Mouse (Mus musculus): Measurements from ENCODE around the gene Il11. TPM values are rescaled to one million over a fixed set of nuclear protein-coding genes. Genes with fewer than 3 reads are reported as not detected.
"Not testable (repeated sequence)": the region's sequence is repeated elsewhere in the genome, so short reads cannot be mapped to it uniquely, and the experiment has no call there.

Il11 gene
- total RNA-seq (2021), result under 1 TPM in 1 of 2 experiments, not detected in 1; 0.12 TPM
- long read RNA-seq, experiment 1, result 0 reads
- long read RNA-seq, experiment 2, result 0 reads

DNA sequence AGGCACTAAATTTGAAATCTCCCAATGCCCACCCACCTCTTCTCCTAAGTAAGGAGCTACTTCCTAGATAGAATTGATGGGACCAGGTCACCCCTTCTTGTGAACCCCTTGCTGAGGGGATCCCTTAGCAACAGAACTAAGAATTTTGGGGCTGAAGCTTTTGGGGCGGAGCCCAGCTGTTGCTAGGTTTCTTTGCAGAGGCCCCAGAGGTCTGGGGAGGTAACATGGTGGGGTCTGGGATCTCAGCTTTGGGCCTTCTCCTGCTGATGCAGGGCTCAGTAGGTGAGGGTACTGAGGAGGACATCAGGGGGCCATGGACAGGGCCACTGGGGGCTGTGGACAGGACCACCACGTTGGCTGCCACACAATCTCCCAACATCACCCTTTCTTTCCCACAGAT is at the start of gene Il11, which contains the start of gene Tmem190:
Gene Il11 (minus strand): TSS at position 101 of the 400 bp plus-strand sequence.
Gene Tmem190 (plus strand): TSS at position 179 of the 400 bp plus-strand sequence.
- intact Hi-C loops (cut with DNase I), result no loop called here
- no peak for DNase-seq

DNA sequence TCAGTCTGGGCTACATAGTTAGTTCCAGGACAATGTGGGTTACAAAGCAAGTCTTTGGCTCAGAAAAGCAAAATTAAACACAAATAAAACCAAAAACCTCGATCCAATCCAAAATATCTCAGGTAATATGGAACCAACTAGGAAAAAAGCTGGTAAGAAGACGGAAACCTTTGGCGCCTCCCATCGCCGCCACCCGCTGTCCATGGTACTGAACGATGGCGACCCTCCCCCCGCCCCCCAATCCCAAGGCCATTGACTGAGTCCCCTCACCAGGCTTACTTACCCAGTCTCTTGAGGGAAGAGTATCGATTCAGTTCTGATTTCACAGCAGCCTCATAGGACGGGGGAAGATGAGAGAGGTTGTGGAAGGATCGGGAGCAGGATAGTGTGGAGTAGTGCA is 47.8 kb upstream of the Il11 start:
- DNase-seq, result no peak
- intact Hi-C loops (cut with DNase I), result no loop called here

- no peak for DNase-seq
- intact Hi-C loops (cut with DNase I), result no loop called here
Measured at GRCm38 (mm10) chr7:4825365-4825764, 42.7 kb upstream of the Il11 start.

GRCm38 (mm10) chr7:4822162-4822907 is 39.7 kb upstream of the Il11 start:
- DNase-seq, result no peak
- intact Hi-C loops (cut with DNase I), result no loop called here

DNA sequence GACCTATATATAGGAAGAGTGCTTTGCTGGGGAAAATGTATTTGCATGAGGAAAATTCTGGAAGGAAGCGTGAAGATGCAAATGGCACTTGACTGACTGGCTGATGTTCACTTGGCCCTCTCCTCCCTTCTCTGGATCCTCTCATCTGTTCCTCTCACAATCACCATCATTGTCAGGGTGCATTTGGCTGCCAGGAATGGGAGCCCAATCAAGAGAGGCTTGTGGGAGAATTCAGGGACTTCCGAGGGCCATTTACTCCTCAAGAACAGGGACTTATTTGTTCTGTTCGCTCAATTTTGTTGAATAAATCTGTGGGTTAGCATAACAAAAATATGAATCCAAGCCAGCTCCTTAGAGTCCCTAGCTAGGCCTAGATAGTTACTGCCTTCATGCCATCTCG is 39.0 kb upstream of the Il11 start:
- DNase-seq, result no peak

GRCm38 (mm10) chr7:4820925-4821324 is 38.3 kb upstream of the Il11 start:
- intact Hi-C loops (cut with DNase I); DNase-seq: not testable (repeated sequence)

More for the DNA sequence above, 39.0 kb upstream of the Il11 start:
- intact Hi-C loops (cut with DNase I), result no loop called here

- intact Hi-C loops (cut with DNase I), result no loop called here
- DNase-seq, result no peak
Measured at GRCm38 (mm10) chr7:4816559-4816958, 33.9 kb upstream of the Il11 start.

DNA sequence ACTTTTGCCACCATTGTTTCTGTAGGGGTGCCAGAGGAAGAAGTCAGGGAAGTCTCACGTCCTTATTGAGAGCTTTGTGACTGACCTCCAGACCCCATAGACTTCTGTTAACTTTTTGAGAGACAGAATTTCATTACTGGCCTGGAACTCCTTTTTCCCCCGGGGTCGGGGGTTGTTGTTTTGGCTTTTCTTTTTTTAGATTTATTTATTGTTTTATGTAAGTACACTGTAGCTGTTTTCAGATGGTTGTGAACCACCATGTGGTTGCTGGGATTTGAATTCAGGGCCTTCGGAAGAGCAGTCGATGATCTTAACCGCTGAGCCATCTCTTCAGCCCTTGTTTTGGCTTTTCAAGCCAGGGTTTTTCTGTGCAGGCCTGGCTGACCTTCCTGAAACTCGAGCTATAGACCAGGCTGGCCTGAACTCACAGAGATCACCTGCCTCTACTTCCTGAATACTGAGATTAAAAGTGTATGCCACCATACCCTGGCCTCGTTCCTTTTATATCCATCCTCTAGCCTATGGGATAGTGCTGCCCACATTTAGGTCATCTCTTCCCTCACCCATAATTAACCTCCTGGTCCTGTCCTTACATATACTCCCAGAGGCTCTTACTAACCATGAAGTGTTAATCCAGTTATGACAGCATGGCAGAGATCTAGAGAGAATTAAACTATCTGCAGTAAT is 30.6 kb upstream of the Il11 start:
- intact Hi-C loops (cut with DNase I), result loop anchor here (5.0 kb wide), 3 partner anchors 54 to 129 kb away; partner anchors contain the start of gene Nat14
- no peak for DNase-seq

DNA sequence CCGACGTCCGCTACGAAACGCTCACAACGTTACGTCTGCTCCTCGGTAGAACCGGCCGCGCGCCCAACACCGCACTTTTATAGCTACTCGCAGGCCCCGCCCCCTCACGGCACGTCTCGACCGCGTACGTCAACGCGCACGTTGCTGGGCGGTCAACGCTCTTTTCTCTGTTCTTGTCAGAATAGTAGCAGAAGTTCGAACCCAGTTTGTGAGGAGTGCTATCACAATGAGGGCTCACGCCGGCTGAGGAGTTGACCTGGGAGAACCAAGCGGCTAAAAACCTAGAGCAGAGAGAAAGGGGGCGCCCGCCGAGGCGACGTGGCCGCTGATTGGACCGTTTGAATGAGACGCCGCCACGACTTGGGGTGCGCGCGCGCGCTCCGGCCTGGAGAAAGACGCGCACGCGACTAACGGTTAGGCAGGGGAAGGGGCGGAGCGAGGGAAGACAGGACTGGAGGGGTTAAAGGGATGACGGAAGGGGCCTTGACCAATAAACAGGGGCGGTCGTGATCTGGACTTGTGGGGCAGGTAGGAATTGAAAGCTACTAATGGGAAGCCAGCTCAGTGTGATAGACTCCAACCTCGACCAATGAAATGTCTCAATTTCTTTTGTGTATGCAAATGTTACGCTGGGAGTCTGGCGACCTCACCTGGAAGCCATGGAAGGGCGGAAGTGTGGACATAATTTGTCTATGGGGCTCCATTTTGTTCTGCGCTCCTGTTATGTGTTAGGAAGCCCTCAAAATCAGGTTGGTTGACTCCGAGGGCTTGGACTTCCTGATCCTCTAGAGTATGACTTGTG is 29.8 kb upstream of the Il11 start, which contains the start of gene Ube2s:
Gene Ube2s (minus strand): TSS at position 288 of the 802 bp plus-strand sequence.
- peak; percentile 97 to 98 for DNase-seq
- intact Hi-C loops (cut with DNase I), result loop anchor here (5.0 kb wide), 3 partner anchors 55 to 130 kb away; partner anchors contain the start of gene Nat14

DNA sequence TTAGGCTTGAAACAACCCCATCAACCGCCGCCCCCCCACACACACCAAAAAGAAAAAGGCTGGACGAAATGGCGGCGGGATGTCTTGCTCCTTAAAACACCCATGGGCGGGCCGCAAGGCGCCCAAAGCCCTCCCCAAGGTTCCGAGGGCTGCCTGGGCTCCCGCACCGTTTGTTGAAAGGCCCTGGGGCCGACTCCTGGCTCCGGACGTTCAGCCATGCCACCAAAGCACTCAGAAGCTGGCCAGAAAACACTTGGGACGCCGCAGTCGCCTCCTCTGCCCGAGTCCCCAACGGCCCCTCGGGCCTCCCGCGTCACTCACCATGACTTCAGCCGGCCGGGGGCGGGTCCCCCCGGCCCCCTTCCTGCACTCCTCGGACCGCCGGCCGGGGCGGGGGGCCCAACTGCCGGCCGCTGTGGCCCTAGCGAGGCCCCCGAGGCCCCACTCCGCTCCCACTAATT is 29.2 kb upstream of the Il11 start:
- intact Hi-C loops (cut with DNase I), result loop anchor here (2.0 to 5.0 kb wide), 4 partner anchors 17 to 130 kb away; partner anchors contain the start of gene Nat14
- no peak for DNase-seq

- not testable (repeated sequence) for DNase-seq
- intact Hi-C loops (cut with DNase I), result loop anchor here (2.0 to 5.0 kb wide), 4 partner anchors 16 to 131 kb away; partner anchors contain the start of gene Nat14
Measured at GRCm38 (mm10) chr7:4811131-4811530, 28.5 kb upstream of the Il11 start.

DNA sequence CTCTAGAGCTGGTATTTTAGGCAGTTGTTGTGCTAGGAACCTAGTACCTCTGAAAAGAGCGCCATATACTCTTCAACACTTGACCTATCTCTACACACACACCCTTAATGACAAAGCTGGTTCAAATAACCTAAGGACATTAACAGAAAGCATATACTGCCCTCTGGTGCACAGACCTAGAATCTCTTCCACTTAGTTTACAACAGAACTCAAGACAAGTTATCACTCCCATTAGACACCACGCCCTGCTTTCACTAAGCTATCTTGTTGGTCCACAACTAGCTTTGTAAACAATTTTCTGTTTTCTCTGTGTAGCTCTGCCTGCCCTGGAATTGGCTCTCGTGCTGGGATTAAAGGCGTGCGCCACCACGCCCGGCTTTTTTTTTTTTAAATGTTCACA is 24.1 kb upstream of the Il11 start:
- peak in 1 of 2 experiments; percentile 53 for DNase-seq

DNA sequence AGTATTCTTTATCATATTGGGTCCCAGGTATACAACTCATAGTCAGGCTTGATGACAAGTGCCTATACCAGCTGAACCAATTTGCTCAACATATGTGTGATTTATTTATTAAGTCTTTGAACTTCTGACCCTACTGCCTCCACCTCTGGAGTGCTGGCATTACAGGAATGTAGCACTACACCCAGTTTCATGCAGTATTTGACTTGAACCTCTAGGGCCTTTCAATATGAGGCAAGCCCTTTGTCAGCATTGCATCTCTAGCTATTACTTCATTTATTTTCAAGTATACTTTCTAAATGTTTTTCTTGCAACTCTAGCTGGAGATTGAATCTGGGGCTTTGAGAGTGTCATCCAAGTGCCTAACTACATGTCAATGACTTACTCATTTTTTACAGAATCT is 19.6 kb upstream of the Il11 start:
- no peak for DNase-seq
- intact Hi-C loops (cut with DNase I), result no loop called here

More for the DNA sequence above, 24.1 kb upstream of the Il11 start:
- intact Hi-C loops (cut with DNase I), result loop anchor here (2.0 to 5.0 kb wide), 3 partner anchors 182 to 669 kb away; partner anchors contain the start of gene Leng8

DNA sequence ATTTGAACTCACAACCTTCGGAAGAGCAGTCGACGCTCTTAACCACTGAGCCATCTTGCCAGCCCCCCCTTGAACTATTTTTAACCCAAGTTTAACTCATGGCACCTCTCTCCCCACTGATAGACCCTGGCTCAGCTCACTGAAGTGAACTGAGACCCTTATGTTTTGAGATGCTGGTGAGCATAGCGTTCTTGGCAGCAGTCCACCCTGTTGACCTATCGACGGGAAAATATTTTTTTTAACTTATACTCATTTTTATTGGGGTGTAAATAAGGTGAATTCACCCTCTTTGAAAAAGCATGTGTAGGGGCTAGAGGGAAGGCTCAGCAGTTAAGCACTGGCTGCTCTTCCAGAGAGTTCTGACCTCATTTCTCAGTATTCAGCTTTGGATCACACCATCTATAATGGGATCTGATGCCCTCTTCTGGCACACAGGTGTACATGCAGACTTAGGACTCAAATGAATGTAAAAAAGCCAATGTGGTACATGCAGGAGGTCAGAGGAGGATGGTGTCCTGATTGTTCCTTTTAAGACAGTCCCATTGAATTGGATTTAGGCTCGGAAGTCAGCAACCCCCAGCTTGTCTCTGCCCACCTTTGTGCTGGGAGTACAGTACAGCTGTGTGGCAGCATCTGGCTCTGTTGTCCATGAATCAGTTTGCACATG is 13.2 kb upstream of the Il11 start:
- DNase-seq, result no peak

DNA sequence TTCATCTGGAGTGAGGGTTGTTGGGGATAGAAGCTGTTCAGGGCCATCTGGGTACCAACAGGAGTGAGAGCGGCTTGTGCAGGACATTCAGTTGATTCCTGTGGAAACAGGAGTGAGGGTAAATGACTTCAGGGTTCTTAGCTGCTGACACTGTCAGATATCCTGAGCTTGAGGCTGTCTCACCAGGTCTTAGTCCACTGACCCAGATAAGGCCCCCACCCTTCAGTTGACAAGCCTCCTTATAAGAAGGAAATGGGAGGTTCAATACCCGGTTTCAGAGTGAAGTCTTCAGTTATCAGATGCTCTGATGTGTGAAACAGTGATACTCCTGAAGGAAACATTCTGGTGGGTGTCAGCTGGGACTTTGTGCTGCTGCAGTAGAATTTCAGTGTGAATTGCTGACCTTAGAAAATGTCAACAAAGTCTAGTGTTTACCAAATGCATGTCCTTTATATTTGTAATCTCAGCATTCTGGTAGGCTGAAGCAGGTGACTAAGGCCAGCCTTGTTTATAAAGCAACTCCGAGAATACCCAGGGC is 12.0 kb upstream of the Il11 start:
- intact Hi-C loops (cut with DNase I), result loop anchor here (2.0 to 10.0 kb wide), 5 partner anchors 16 to 350 kb away; partner anchors contain the start of gene Rdh13
- no peak for DNase-seq

More for the DNA sequence above, 13.2 kb upstream of the Il11 start:
- intact Hi-C loops (cut with DNase I), result loop anchor here (2.0 to 10.0 kb wide), 3 partner anchors 15 to 351 kb away; partner anchors contain the start of gene Rdh13

DNA sequence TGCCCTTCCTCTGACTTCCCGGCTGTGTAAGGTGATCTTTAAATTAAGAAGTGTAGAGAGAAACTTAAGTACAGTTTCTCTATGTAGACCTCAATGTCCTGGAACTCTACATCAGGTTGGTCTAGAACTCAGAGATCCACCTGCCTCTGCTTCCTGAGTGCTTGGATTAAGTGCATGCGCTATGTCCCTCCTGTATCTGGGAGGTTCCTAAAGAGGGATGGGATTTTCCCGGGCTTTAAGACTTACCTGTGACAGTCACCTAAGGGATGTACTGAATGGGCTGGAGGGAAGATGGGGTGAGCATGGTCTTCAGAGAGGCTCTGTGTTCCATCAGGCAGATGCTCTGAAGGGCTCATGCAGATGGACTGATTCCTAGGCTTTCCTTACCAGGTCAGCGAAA is 11.0 kb upstream of the Il11 start:
- intact Hi-C loops (cut with DNase I), result loop anchor here (2.0 to 10.0 kb wide), 5 partner anchors 17 to 349 kb away; partner anchors contain the start of gene Rdh13
- no peak for DNase-seq

DNA sequence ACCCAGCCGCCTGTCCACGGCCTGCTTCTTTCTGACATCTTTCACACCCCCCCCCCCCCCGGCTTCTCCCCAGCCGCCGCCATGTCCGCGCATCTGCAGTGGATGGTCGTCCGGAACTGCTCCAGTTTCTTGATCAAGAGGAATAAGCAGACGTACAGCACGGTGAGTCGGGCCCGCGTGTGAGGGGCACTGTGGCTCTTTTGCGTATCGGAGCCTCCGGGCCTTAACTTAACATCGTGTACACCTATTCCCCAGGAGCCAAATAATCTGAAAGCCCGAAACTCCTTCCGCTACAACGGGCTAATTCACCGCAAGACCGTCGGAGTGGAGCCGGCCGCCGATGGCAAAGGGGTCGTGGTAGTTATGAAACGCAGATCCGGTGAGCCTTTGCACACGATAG is 10.6 kb upstream of the Il11 start:
- intact Hi-C loops (cut with DNase I), result loop anchor here (2.0 to 10.0 kb wide), 4 partner anchors 110 to 348 kb away; partner anchors contain the start of gene Rdh13

GRCm38 (mm10) chr7:4792278-4793212 is 9.9 kb upstream of the Il11 start, which contains the start of gene Rpl28:
Gene Rpl28 (plus strand): TSS chr7:4792874.
- intact Hi-C loops (cut with DNase I), result loop anchor here (2.0 to 10.0 kb wide), 4 partner anchors 110 to 348 kb away; partner anchors contain the start of gene Rdh13
- DNase-seq, result peak; percentile 92 to 94

More for the DNA sequence above, 10.6 kb upstream of the Il11 start:
- DNase-seq, result not testable (repeated sequence)

Measured in heart, postnatal 14 days (tissue).